Mouse (Mus musculus) hematopoietic stem cell, adult 5-6 weeks (primary cell): ENCODE results near the gene Vmn1r10. TPM values are rescaled to one million over a fixed set of nuclear protein-coding genes. Genes with fewer than 3 reads are reported as not detected.

Experiments
- ATAC-seq, 2 experiments: fragments of 125-278 bp in 1 of 2; replicated peaks in 1 of 2; 2 replicates each; pipeline ENCODE4 v1.8.0; 2016 to 2017; ENCODE audit warnings: inconsistent platforms in 2 of 2, mild to moderate bottlenecking in 2 of 2, moderate number of reproducible peaks in 2 of 2, low read depth in 1 of 2, moderate TSS enrichment in 1 of 2; ENCODE audit not compliant: low FRiP score in 2 of 2, poor library complexity in 2 of 2, severe bottlenecking in 2 of 2, insufficient read depth in 1 of 2, low TSS enrichment in 1 of 2
- total RNA-seq: library from RNA; stranded (forward); fragments of 172-1452, 232-1000 nt; gene quantifications from 2 replicates; pipeline ENCODE4 v1.2.3, GENCODE M21; 2017

The Vmn1r10 gene
- total RNA-seq = not detected in 2 replicates

- ATAC-seq = no peak
Measured at GRCm38 (mm10) chr6:57109154-57109553, at the start of gene Vmn1r10. TSS of gene Vmn1r10 (plus strand) at chr6:57109454.

GRCm38 (mm10) chr6:57063730-57064129 is 45.5 kb upstream of the Vmn1r10 start:
- peak in 1 of 2 experiments; percentile 56; a peak in 1 of 4 replicates for ATAC-seq

DNA sequence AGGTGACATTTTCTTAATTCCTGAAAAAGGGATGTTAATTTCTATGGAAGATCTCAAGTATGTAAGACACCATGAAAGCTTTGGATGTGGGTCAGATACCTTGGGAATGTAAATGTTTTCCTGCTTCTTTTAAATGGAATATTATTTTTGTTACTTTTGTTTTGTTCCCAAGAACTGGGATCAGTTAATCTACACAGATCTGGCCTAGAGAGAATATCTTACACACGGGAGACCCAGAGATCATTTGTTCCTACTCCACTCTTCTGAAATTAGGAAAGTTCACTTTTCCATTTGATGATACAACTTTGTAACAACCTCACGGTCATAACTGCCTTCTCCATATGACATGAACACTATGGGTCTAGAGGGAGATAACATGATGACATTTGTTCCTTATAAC is 42.8 kb upstream of the Vmn1r10 start, which contains the start of gene Vmn1r9:
Vmn1r9 (plus strand) TSS at position 301 of the 400 bp plus-strand sequence.
- ATAC-seq = no peak

DNA sequence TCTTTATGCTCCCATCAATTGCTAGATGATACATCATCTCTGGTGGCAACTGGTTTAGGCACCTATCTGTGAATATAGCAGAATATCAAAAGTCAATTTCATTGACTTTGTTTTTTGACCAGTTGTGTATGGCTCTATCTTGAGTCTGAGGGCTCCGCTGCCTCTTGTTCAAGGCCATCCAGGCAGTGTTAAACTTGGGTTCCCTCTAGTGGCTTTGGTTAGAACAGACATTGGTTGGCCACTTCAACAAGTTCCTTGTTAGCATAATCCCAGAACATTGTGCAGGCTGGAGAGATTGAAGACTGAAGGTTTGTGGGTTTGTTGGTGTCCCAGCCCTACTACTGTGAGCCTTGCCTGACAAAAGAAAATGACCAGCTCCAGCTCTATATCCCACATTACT is 2.9 kb upstream of the Vmn1r10 start:
- ATAC-seq = peak in 1 of 2 experiments; percentile 56; a peak in 2 of 4 replicates

GRCm38 (mm10) chr6:57133155-57133554 is 23.9 kb downstream of the Vmn1r10 start, which contains the start of gene Vmn1r11:
TSS of gene Vmn1r11 (plus strand) at chr6:57133455.
- no peak for ATAC-seq

DNA sequence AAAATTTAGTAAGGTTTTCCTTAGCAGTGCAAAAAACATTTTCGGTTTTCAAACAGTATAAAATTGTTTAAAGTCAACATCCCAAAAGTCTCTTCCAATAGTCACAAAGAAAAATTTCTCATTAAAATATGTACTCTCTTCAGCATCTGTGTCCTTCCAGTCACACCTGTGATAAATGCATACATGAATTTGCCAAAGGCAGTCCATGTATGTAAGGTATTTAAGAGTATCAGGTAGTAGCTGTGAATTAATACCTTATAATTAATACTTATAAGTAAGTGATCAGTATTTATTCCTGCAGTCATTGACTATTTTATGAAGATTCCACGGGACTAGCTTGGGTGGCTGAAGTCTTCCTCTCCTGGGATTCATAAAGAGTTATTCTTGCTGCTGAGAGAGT is 47.4 kb downstream of the Vmn1r10 start, which contains the start of gene Vmn1r12:
Vmn1r12 (plus strand) TSS at position 301 of the 400 bp plus-strand sequence.
- ATAC-seq = no peak

Other genes starting within 250 kb of the Vmn1r10 start
- gene Nt5c3, start 185.5 kb upstream of the Vmn1r10 start, total RNA-seq = 91.3 and 103 TPM in 2 replicates
- 1.1 and 1.4 TPM in 2 replicates for gene Vmn1r4, start 185.4 kb upstream of the Vmn1r10 start, total RNA-seq
- not detected in 2 replicates for gene Vmn1r5, start 139.2 kb upstream of the Vmn1r10 start, total RNA-seq
- gene Vmn1r6, start 112.2 kb upstream of the Vmn1r10 start, total RNA-seq = not detected in 2 replicates
- gene Vmn1r7, start 84.1 kb upstream of the Vmn1r10 start, total RNA-seq = not detected in 2 replicates
- gene Vmn1r8, start 77.2 kb upstream of the Vmn1r10 start, total RNA-seq = not detected in 2 replicates
- gene Vmn1r9, start 42.7 kb upstream of the Vmn1r10 start, total RNA-seq = not detected in 2 replicates
- not detected in 2 replicates for gene Vmn1r11, start 24.0 kb downstream of the Vmn1r10 start, total RNA-seq
- gene Vmn1r12, start 47.5 kb downstream of the Vmn1r10 start, total RNA-seq = not detected in 2 replicates
- gene Vmn1r13, start 93.8 kb downstream of the Vmn1r10 start, total RNA-seq = not detected in 2 replicates
- not detected in 2 replicates for gene Vmn1r14, start 122.2 kb downstream of the Vmn1r10 start, total RNA-seq
- not detected in 2 replicates for gene Vmn1r15, start 148.5 kb downstream of the Vmn1r10 start, total RNA-seq
- not detected in 2 replicates for gene Vmn1r16, start 220.0 kb downstream of the Vmn1r10 start, total RNA-seq